Mouse (Mus musculus) lung, adult 2 months (tissue): ENCODE measurements around the gene Hfe.

ENCODE experiments used
- CTCF ChIP-seq: fragments of 200-500 bp; IDR thresholded peaks from 2 replicates; pipeline ENCODE4 v1.5.1; 2011; ENCODE audit warnings: mild to moderate bottlenecking, low read length, control low read depth; ENCODE audit not compliant: insufficient read depth
- POLR2A ChIP-seq: fragments of 200-500 bp; IDR thresholded peaks from 2 replicates; pipeline ENCODE4 v1.6.1; 2011; ENCODE audit warnings: low read depth, mild to moderate bottlenecking, control low read depth, low read length, borderline replicate concordance; ENCODE audit errors: extremely low read depth

DNA sequence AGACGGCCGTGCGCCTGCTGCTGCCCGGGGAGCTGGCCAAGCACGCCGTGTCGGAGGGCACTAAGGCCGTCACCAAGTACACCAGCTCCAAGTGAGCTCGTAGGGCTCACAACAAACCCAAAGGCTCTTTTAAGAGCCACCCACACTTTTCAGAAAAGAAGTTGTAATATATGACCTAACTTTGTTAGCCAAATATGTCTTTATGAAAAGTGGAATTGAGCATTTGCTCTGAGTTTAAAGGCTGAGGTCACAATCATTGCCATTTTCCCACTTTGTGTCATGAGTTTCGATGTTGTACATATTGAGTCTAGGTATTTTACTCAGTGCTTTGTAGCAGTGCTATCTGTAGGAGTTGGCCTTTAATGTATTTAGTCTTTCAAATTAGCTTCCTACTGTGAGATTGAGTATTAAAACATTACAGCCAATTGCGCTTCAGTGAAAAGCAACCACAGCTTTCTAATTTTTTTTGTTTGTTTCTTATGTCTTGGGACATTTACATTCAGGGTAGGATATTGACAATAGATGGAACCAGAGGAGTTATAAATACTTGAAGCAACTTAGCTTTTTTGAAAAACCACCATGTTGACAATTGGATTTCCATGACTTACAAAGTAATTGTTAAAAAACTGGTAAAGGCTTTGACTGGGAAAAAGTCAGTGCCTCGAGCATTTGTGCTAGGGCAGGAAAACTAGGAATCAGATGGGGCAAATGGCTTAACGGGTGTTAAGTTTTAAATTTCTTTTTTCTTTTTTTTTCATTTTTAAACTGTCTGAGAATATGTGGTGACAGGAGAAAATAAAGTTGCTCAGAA, 36.6 kb upstream of the Hfe start:
- TF ChIP-seq CTCF (no peak), POLR2A (no peak)
